Mouse (Mus musculus) left cerebral cortex, postnatal 25 days (tissue): ENCODE results near the gene Vmn1r50. TPM values are rescaled to one million over a fixed set of nuclear protein-coding genes. Genes with fewer than 3 reads are reported as not detected.
"Not testable (repeated sequence)": the region's sequence is repeated elsewhere in the genome, so short reads cannot be mapped to it uniquely, and the experiment has no call there.

Experiments used
- DNase-seq, 2 experiments: peaks; one replicate each; pipeline ENCODE4 v3.0.0; 2022; ENCODE audit warnings: low spot score in 2 of 2, mixed read lengths in 1 of 2
- intact Hi-C: fragments of 180-260 bp; cut with DNase I; formaldehyde crosslinking; loops from one replicate; pipeline ENCODE4 v1.15.1; 2025
- total RNA-seq, 2 experiments: library from RNA; stranded (reverse); gene quantifications; 2 replicates each; pipeline ENCODE4 v1.2.3; 2021

Vmn1r50 gene
- not detected for total RNA-seq

GRCm38 (mm10) chr6:90101130-90101529 lies at the start of gene Vmn1r50:
TSS of gene Vmn1r50 (plus strand) at chr6:90101430.
- DNase-seq = no peak
- intact Hi-C loops = no loop called here

GRCm38 (mm10) chr6:90078406-90078805 lies 22.8 kb upstream of the Vmn1r50 start, which contains the start of gene Vmn1r49:
TSS of gene Vmn1r49 (minus strand) at chr6:90078506.
- no peak for DNase-seq
- intact Hi-C loops = no loop called here

GRCm38 (mm10) chr6:90100566-90100965 lies 664 bp upstream of the Vmn1r50 start:
- intact Hi-C loops = no loop called here
- no peak for DNase-seq

GRCm38 (mm10) chr6:90122296-90122695 lies 21.1 kb downstream of the Vmn1r50 start, which contains the start of gene Vmn1r51:
TSS of gene Vmn1r51 (plus strand) at chr6:90122596.
- DNase-seq, intact Hi-C loops: not testable (repeated sequence)

Other genes starting within 250 kb of the Vmn1r50 start
- gene Vmn1r42, start 225.0 kb upstream of the Vmn1r50 start, total RNA-seq = not detected
- gene Vmn1r43, start 225.0 kb upstream of the Vmn1r50 start, total RNA-seq = not detected
- not detected for gene Vmn1r44, start 217.8 kb upstream of the Vmn1r50 start, total RNA-seq
- gene Vmn1r45, start 160.8 kb upstream of the Vmn1r50 start, total RNA-seq = not detected
- not detected for gene Vmn1r46, start 132.1 kb upstream of the Vmn1r50 start, total RNA-seq
- gene Vmn1r47, start 85.3 kb upstream of the Vmn1r50 start, total RNA-seq = not detected
- gene Vmn1r48, start 64.6 kb upstream of the Vmn1r50 start, total RNA-seq = not detected
- not detected for gene Vmn1r49, start 22.9 kb upstream of the Vmn1r50 start, total RNA-seq
- not detected for gene Vmn1r51, start 21.2 kb downstream of the Vmn1r50 start, total RNA-seq
- not detected for gene Vmn1r52, start 73.4 kb downstream of the Vmn1r50 start, total RNA-seq
- not detected for gene V1ra8, start 101.4 kb downstream of the Vmn1r50 start, total RNA-seq
- not detected for gene Vmn1r53, start 123.0 kb downstream of the Vmn1r50 start, total RNA-seq
- gene Vmn1r54, start 144.9 kb downstream of the Vmn1r50 start, total RNA-seq = not detected
- not detected for gene BC048671, start 199.8 kb downstream of the Vmn1r50 start, total RNA-seq
- gene Chst13, start 223.8 kb downstream of the Vmn1r50 start, total RNA-seq = not detected
- gene Uroc1, start 231.9 kb downstream of the Vmn1r50 start, total RNA-seq = not detected